Mouse (Mus musculus) cerebral cortex, adult 2 months (tissue): ENCODE measurements around the gene Gm8909.

Source experiments
- WGBS: fragments of 180-500 bp; shearing (Covaris S2); methylation state at CpG from one replicate; pipeline ENCODE4 v1.1.7; 2018; 5-methylcytosine and 5-hydroxymethylcytosine counted together

Gm8909 gene

GRCm38 (mm10) chr17:36158264-36158663 is 10.1 kb downstream of the Gm8909 start:
- WGBS, result 11% methylated on average over 11 of the region's 11 CpGs

GRCm38 (mm10) chr17:36157782-36158181 is 10.6 kb downstream of the Gm8909 start:
- WGBS, result 1% methylated on average over 36 of the region's 36 CpGs

GRCm38 (mm10) chr17:36154271-36155149 is 13.8 kb downstream of the Gm8909 start:
- WGBS, result 28% methylated on average over 3 of the region's 3 CpGs

GRCm38 (mm10) chr17:36151200-36151599 is 17.1 kb downstream of the Gm8909 start:
- 68% methylated on average over 4 of the region's 4 CpGs for whole genome bisulfite sequencing

GRCm38 (mm10) chr17:36148468-36148867 is 19.9 kb downstream of the Gm8909 start:
- WGBS, result 89% methylated on average over 5 of the region's 5 CpGs

- WGBS, result 92% methylated on average over 1 of the region's 1 CpGs
Observed at GRCm38 (mm10) chr17:36146937-36147336, 21.4 kb downstream of the Gm8909 start.

- 7% methylated on average over 13 of the region's 13 CpGs for WGBS
Observed at GRCm38 (mm10) chr17:36145861-36146156, 22.5 kb downstream of the Gm8909 start.

- WGBS, result 2% methylated on average over 78 of the region's 78 CpGs
Observed at GRCm38 (mm10) chr17:36145111-36145860, 23.1 kb downstream of the Gm8909 start.

- 81% methylated on average over 1 of the region's 1 CpGs for WGBS
Observed at GRCm38 (mm10) chr17:36136299-36136848, 32.0 kb downstream of the Gm8909 start.

GRCm38 (mm10) chr17:36131516-36132265 is 36.6 kb downstream of the Gm8909 start:
- 78% methylated on average over 5 of the region's 5 CpGs for WGBS

GRCm38 (mm10) chr17:36128968-36129817 is 39.1 kb downstream of the Gm8909 start, which contains the start of gene Gm7030:
Gm7030 (minus strand) TSS chr17:36129425.
- WGBS, result 31% methylated on average over 28 of the region's 28 CpGs

- WGBS, result 70% methylated on average over 12 of the region's 13 CpGs
Observed at GRCm38 (mm10) chr17:36128525-36128924, 39.8 kb downstream of the Gm8909 start.

GRCm38 (mm10) chr17:36124111-36124510 is 44.2 kb downstream of the Gm8909 start:
- 80% methylated on average over 3 of the region's 3 CpGs for WGBS

GRCm38 (mm10) chr17:36121352-36122020 is 46.9 kb downstream of the Gm8909 start, which contains the start of gene Gm19684:
Gm19684 (plus strand) TSS chr17:36121678.
- 25% methylated on average over 8 of the region's 8 CpGs for WGBS

- WGBS, result 30% methylated on average over 18 of the region's 18 CpGs
Observed at GRCm38 (mm10) chr17:36120839-36121238, 47.5 kb downstream of the Gm8909 start.

GRCm38 (mm10) chr17:36116545-36116944 is 51.8 kb downstream of the Gm8909 start:
- 25% methylated on average over 3 of the region's 3 CpGs for WGBS
